Mouse (Mus musculus) forebrain, embryonic 16.5 days (tissue): ENCODE results near the gene Fzd7. TPM values are rescaled to one million over a fixed set of nuclear protein-coding genes. Genes with fewer than 3 reads are reported as not detected.
"Not testable (repeated sequence)": the region's sequence is repeated elsewhere in the genome, so short reads cannot be mapped to it uniquely, and the experiment has no call there.

ENCODE experiments used
- ATAC-seq: fragments of 200-750 bp; cut with Nextera tagmentation; 2 replicates; pipeline ENCODE4 v1.8.0; 2017; ENCODE audit warnings: mild to moderate bottlenecking, moderate library complexity
- H3K27ac ChIP-seq: fragments of 300-500 bp; sonication (generic); 2 replicates; pipeline ENCODE4 v1.5.1; 2014; ENCODE audit warnings: low read length, control low read depth
- H3K27me3 ChIP-seq: fragments of 300-500 bp; sonication (generic); replicated peaks from 2 replicates; pipeline ENCODE4 v1.6.1; 2014; ENCODE audit warnings: low read length; ENCODE audit not compliant: control insufficient read depth, insufficient read depth
- H3K36me3 ChIP-seq: fragments of 300-500 bp; sonication (generic); 2 replicates; pipeline ENCODE4 v1.6.1; 2014; ENCODE audit not compliant: control insufficient read depth, insufficient read depth
- H3K4me1 ChIP-seq: fragments of 300-500 bp; sonication (generic); replicated peaks from 2 replicates; pipeline ENCODE4 v1.6.1; 2014; ENCODE audit warnings: low read length; ENCODE audit not compliant: control insufficient read depth, insufficient read depth
- H3K4me2 ChIP-seq: fragments of 300-500 bp; sonication (generic); 2 replicates; pipeline ENCODE4 v1.6.1; 2014; ENCODE audit warnings: mild to moderate bottlenecking, low read length, control low read depth
- H3K4me3 ChIP-seq: fragments of 300-500 bp; sonication (generic); replicated peaks from 2 replicates; pipeline ENCODE4 v1.5.1; 2014; ENCODE audit warnings: mild to moderate bottlenecking, low read length, control low read depth
- H3K9ac ChIP-seq: fragments of 300-500 bp; sonication (generic); replicated peaks from 2 replicates; pipeline ENCODE4 v1.6.1; 2014; ENCODE audit warnings: low read depth, low read length, control low read depth
- H3K9me3 ChIP-seq: fragments of 300-500 bp; sonication (generic); 2 replicates; pipeline ENCODE4 v1.6.1; 2016; ENCODE audit warnings: low read length; ENCODE audit not compliant: control insufficient read depth
- WGBS: fragments of 180-500 bp; shearing (Covaris S2); extraction: QIAGEN DNeasy Blood & Tissue Kit; methylation state at CpG from one replicate; pipeline ENCODE4 v1.1.7; 2014; 5-methylcytosine and 5-hydroxymethylcytosine counted together
- polyA plus RNA-seq: library from polyadenylated mRNA; unstranded; fragments of >200 nt; fragmentation: Nextera tagmentation; extraction: Ambion mirVana; gene quantifications from 2 replicates; pipeline ENCODE4 v1.2.1, GENCODE M21; 2015

The Fzd7 gene
- 2.7 and 3.4 TPM in 2 replicates for polyA plus RNA-seq

DNA sequence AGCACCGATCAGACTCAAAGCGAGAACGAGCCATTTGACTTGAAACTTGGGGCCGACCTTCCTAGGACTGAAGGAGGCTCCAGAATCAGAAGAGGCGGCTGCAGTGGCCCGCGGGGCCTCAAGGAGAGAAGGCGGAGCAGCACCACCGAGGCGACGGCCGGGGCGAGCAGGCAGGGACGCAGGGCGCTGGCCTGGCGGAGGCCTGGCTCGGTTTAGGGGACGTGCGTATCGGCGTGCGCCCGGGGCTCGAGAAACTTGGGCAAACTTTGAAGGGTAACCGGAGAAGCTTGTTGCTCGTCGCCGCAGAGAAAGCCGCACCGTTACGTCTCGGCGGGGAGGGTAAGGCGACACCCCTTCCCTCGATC is at the start of gene Fzd7:
Gene Fzd7 (plus strand): TSS at position 94 of the 365 bp plus-strand sequence.
- Histone ChIP-seq H3K36me3 (no peaks in the 10 kb centered on the region), H3K9me3 (no peaks in the 10 kb centered on the region), H3K27me3 (peaks cover 2% of the 10 kb centered on the region), H3K27ac (peak within 1 kb of the TSS; percentile 64), H3K4me1 (peaks cover 51% of the 10 kb centered on the region), H3K4me3 (peak within 1 kb of the TSS; percentile 63), H3K4me2 (peak within 1 kb of the TSS; percentile 83), H3K9ac (peak within 1 kb of the TSS; percentile 52)
- WGBS = under 1% methylated on average over 35 of the region's 35 CpGs
- peak; percentile 29 for ATAC-seq

DNA sequence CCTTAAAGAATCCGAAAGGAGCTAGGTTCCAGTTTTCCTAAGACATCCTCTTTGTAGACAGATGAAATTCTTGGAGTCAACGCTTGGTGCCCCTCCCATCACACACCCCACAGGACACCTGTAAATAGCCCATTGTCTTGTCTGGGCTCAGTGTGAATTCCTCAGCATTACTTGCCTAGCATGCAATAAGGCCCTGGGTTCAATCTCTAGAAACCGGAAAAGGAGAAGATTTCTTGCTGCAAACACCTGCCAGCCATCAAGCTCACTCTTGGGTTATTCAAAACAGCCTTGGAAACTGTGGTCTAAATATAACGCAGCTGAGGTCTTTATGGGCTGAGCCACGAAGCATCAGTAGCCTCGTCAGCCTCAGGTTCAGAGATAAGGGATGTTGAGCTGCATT is 48.9 kb upstream of the Fzd7 start:
- 87% methylated on average over 6 of the region's 6 CpGs for WGBS
- no peaks in the 10 kb centered on the region for H3K9me3 ChIP-seq
- H3K9ac ChIP-seq = no peak overlapping the region
- no peak for ATAC-seq
- H3K4me1 ChIP-seq = peaks cover 7% of the 10 kb centered on the region
- H3K36me3 ChIP-seq = no peaks in the 10 kb centered on the region
- no peak overlapping the region for H3K27ac ChIP-seq
- no peaks in the 10 kb centered on the region for H3K27me3 ChIP-seq
- no peak overlapping the region for H3K4me2 ChIP-seq
- no peak overlapping the region for H3K4me3 ChIP-seq

DNA sequence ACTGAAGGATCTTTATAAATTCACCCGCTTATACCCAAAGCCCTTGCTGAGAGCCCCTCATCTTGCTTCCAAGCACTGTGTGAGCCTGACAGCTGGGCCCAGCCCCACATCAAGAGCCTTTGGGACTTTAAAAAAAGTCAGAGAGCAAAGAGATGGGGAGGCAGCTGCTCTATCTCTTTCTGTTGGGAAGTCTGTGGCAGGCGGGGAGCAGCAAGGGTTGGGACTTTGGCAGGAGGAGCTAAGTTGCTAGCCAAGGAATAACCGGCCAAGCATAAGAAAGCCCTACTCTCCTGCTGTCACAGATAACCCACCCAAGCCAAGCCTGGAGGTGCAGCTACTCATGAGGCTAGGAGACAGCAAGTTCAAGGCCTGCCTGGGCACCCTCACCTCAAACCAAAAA is 48.2 kb upstream of the Fzd7 start:
- Histone ChIP-seq H3K4me3 (no peak overlapping the region), H3K9ac (no peak overlapping the region), H3K4me1 (peaks cover 8% of the 10 kb centered on the region), H3K27ac (no peak overlapping the region), H3K27me3 (no peaks in the 10 kb centered on the region), H3K4me2 (no peak overlapping the region), H3K36me3 (no peaks in the 10 kb centered on the region), H3K9me3 (no peaks in the 10 kb centered on the region)
- peak; percentile 51; the same call in 1 of the 2 replicates for ATAC-seq
- 58% methylated on average over 3 of the region's 3 CpGs for WGBS

DNA sequence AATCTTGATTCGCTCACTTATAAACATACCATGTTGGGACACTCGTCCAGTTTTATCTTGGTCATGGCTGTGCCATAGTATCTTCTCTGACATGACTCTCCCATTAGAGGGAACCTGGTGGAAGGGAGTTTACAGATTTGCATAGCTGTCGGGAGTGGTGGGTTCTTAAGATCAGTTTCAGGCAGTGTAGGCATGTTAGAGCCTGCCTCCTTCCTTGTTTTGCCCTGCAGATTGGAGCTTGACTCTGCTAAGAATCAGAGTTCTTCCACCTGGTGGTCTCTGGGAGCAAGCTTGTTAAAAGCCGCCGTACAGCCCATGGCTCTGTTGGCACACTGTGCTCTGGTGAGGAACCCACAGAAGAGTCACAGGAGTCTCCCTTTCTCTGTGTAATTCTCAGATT is 47.0 kb upstream of the Fzd7 start:
- 86% methylated on average over 5 of the region's 5 CpGs for WGBS
- Histone ChIP-seq H3K27ac (no peak overlapping the region), H3K9me3 (no peaks in the 10 kb centered on the region), H3K4me1 (peaks cover 8% of the 10 kb centered on the region), H3K4me2 (no peak overlapping the region), H3K36me3 (no peaks in the 10 kb centered on the region), H3K4me3 (no peak overlapping the region), H3K9ac (no peak overlapping the region), H3K27me3 (no peaks in the 10 kb centered on the region)
- no peak for ATAC-seq

DNA sequence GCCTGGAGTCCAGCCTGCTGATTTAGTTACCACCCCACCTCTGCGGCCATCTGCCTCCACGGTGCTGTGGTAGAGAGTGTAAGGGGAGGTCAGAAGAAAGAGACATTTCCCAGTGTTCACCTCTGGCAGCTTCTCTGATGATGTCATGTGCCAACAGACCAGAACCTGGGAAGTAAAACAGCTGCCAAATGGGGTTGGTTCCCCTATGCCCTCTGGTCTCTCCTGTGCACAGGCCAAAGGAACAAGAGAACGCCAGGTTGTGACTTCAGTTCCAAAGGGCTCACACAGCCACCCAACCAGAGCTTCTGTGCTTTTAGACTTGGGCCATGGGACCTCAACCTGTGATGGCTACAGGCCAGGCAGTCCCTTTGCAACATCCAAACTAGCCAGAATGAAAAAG is 45.9 kb upstream of the Fzd7 start:
- no peak for ATAC-seq
- no peaks in the 10 kb centered on the region for H3K27me3 ChIP-seq
- H3K4me2 ChIP-seq = no peak overlapping the region
- H3K9me3 ChIP-seq = no peaks in the 10 kb centered on the region
- WGBS = 93% methylated on average over 3 of the region's 3 CpGs
- H3K4me3 ChIP-seq = no peak overlapping the region
- H3K36me3 ChIP-seq = no peaks in the 10 kb centered on the region
- no peak overlapping the region for H3K9ac ChIP-seq
- H3K4me1 ChIP-seq = peaks cover 8% of the 10 kb centered on the region
- H3K27ac ChIP-seq = no peak overlapping the region

DNA sequence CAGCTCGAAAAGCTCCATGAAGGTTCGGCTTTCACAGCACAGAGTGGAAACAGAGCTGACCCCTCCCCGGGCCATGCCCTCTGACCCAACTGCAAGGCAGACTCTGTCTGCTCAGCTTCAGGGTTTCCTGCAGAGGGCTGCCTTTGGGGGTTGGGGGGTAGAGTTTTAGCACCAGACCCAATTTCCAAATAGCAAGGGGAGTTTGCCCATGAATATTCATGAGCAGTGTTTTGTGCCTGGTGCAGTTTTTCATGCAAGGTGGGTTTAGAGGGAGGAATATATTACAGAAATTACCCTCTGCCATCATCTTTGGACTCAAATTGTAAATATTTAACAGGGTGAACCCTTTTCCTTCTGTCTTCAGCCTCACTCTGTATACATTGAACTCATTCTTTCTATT is 44.3 kb upstream of the Fzd7 start:
- Histone ChIP-seq H3K27ac (no peak overlapping the region), H3K36me3 (no peaks in the 10 kb centered on the region), H3K4me2 (no peak overlapping the region), H3K4me1 (peaks cover 8% of the 10 kb centered on the region), H3K9ac (no peak overlapping the region), H3K27me3 (no peaks in the 10 kb centered on the region), H3K4me3 (no peak overlapping the region), H3K9me3 (no peaks in the 10 kb centered on the region)
- peak; percentile 66 for ATAC-seq
- 7% methylated on average over 3 of the region's 3 CpGs for WGBS

DNA sequence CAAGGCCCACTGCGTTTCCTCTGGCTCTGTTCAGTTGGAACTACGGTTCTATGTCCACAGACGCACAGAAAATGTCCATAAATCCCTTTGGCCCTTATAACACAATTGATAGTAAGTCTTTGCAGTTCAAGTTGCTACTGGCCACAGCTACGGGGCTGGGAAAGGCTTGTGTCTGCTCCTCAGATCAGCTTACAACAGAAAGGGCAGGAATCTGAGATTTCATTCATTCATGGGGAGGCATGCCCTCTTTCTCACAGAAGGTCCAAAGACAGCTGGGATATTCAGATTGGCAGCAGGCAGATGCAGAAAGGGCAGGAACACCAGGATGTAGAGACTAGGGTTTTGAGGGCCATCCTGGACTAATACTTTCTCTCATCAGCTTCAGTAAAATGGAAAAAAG is 43.9 kb upstream of the Fzd7 start:
- H3K9me3 ChIP-seq = no peaks in the 10 kb centered on the region
- no peak overlapping the region for H3K4me2 ChIP-seq
- H3K27me3 ChIP-seq = no peaks in the 10 kb centered on the region
- no peaks in the 10 kb centered on the region for H3K36me3 ChIP-seq
- 22% methylated on average over 4 of the region's 4 CpGs for WGBS
- H3K9ac ChIP-seq = no peak overlapping the region
- H3K4me3 ChIP-seq = no peak overlapping the region
- peaks cover 8% of the 10 kb centered on the region for H3K4me1 ChIP-seq
- no peak for ATAC-seq
- H3K27ac ChIP-seq = peak overlapping the region; percentile 16; the same call in 1 of the 2 replicates

DNA sequence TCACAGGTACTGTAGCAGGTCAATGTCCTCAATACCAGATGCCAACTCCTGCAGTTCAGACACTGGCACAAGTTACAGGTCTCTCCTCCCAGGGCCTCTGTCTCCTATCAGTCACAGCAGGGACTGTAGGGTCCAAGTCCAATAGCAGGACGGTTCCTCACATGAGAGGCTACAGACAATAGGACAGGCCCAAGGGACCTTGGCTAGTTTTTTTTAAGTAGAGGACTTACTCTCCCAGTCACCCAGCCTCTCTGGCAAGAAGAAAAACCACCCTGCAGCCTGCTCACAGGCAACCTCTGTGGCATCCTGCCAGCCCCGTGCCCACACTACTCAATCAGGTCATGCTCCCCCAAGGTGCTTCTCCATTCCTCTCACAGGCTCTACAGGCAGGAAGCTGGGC is 43.0 kb upstream of the Fzd7 start:
- ATAC-seq = no peak
- H3K4me3 ChIP-seq = no peak overlapping the region
- H3K27me3 ChIP-seq = no peaks in the 10 kb centered on the region
- WGBS = 80% methylated on average over 2 of the region's 2 CpGs
- H3K9ac ChIP-seq = no peak overlapping the region
- H3K36me3 ChIP-seq = no peaks in the 10 kb centered on the region
- no peak overlapping the region for H3K4me2 ChIP-seq
- H3K27ac ChIP-seq = no peak overlapping the region
- peaks cover 8% of the 10 kb centered on the region for H3K4me1 ChIP-seq
- no peaks in the 10 kb centered on the region for H3K9me3 ChIP-seq

DNA sequence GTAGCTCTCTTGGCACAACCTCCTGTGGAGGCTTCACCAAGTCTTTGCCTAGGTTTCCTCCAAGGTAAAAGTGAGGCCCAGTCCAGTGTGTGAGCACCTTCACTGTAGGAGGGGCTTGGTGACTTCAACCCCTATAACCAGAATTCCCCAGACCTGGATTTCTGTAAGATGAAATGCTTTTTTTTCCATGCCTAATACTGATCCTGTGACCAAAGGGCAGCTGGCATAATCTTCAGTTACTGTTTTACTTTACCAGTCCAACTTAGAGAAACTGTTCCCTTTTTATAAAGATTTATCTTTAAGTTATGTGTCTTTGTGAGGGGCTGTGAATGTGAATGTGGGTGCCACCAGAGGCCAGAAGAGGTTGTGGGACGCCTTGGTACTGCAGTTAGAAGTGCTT is 42.3 kb upstream of the Fzd7 start:
- Histone ChIP-seq H3K4me1 (peaks cover 8% of the 10 kb centered on the region), H3K27ac (no peak overlapping the region), H3K4me2 (no peak overlapping the region), H3K4me3 (no peak overlapping the region), H3K27me3 (no peaks in the 10 kb centered on the region), H3K9me3 (no peaks in the 10 kb centered on the region), H3K36me3 (no peaks in the 10 kb centered on the region), H3K9ac (no peak overlapping the region)
- no peak for ATAC-seq
- WGBS = 83% methylated on average over 1 of the region's 1 CpGs

DNA sequence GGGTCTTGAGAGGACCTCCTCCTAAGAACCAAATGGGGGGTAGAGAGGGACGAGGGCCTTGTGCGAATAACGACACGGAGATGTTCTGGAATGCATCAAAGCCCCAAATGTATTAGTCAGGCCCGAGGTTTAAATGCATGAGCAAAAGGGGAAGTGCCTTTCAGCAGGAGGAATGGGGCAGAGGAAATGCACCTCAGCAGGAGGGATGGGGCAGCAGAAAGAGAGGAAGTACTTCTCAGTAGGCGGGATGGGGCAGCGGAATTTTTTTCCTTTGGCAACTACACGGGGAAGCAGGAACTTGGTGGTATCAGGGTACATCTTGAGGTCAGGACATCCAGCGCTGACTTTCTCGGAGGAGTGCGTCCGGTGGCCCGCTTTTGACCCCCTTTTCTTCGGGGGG is 39.5 kb upstream of the Fzd7 start:
- 94% methylated on average over 14 of the region's 14 CpGs for WGBS
- ATAC-seq, H3K9ac ChIP-seq, H3K36me3 ChIP-seq, H3K27ac ChIP-seq, H3K27me3 ChIP-seq, H3K4me3 ChIP-seq, H3K4me2 ChIP-seq, H3K9me3 ChIP-seq, H3K4me1 ChIP-seq: not testable (repeated sequence)
